ENCODE assay signal across 24 mouse cellular contexts in the genomic region with DNA sequence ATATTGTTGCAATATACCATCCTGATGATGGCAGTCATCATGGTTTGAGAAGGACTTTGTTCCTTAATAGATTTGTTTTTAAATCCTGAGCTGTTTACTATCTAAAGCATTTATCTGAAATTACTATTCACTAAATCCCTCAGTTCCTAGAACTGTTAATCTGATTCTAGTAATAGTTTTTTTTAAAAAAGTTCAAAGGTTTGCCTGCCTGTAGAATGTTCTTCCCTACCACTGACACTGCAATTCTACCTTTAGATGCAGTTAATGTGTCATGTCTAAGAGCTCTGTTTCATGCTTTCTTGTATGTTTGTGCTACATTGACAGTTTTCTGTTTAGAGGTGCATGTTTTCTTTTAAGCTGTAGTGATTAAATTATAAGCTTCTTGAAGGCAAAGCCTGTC.
"Had no signal": no experiment of that assay in that cellular context is flagged by ENCODE, and none has a peak within 500 bp of the region (broad histone marks: within the 10 kb centered on the region; RNA-seq: fewer than 3 reads in every experiment).

No protein-coding gene starts in this region.

- H3K27ac ChIP-seq: heart, embryonic 10.5 days; hindbrain, embryonic 10.5 days; hindbrain, embryonic 12.5 days; intestine, embryonic 15.5 days; left cerebral cortex, adult 2 months; limb, embryonic 10.5 days; limb, embryonic 12.5 days; liver, embryonic 14.5 days had no signal

- ATAC-seq: forebrain, embryonic 16.5 days; hindbrain, embryonic 16.5 days; inflammation-experienced regulatory T-cells, adult 6 months; intestine, embryonic 15.5 days had no signal

- H3K9me3 ChIP-seq: heart, embryonic 10.5 days; heart, embryonic 12.5 days; hindbrain, embryonic 10.5 days; hindbrain, embryonic 12.5 days; intestine, embryonic 15.5 days; kidney, embryonic 15.5 days; limb, embryonic 10.5 days; limb, embryonic 12.5 days had no signal

- H3K4me1 ChIP-seq: heart, embryonic 10.5 days; heart, embryonic 12.5 days; hindbrain, embryonic 12.5 days; intestine, embryonic 15.5 days had no signal

- H3K9ac ChIP-seq: heart, embryonic 12.5 days; hindbrain, embryonic 12.5 days; hindbrain, embryonic 14.5 days; intestine, embryonic 15.5 days; kidney, embryonic 15.5 days; limb, embryonic 12.5 days; liver, embryonic 14.5 days had no signal

- H3K36me3 ChIP-seq: heart, embryonic 10.5 days; heart, embryonic 12.5 days; hindbrain, embryonic 10.5 days; hindbrain, embryonic 12.5 days; intestine, embryonic 15.5 days; kidney, embryonic 15.5 days; limb, embryonic 10.5 days; limb, embryonic 12.5 days had no signal

- DNase-seq: gastrocnemius, postnatal 14 days; heart, adult 18-20 months; heart, postnatal 10 days; heart, postnatal 4 days; kidney, adult 18-20 months; kidney, adult 9 months; kidney, postnatal 25 days; kidney, postnatal 4 days; layer of hippocampus, adult 9-11 months had no signal

- H3K4me2 ChIP-seq: heart, embryonic 12.5 days; hindbrain, embryonic 12.5 days; hindbrain, embryonic 14.5 days; intestine, embryonic 15.5 days; kidney, embryonic 15.5 days; limb, embryonic 12.5 days; liver, embryonic 11.5 days had no signal

- H3K27me3 ChIP-seq: heart, embryonic 12.5 days; hindbrain, embryonic 12.5 days; intestine, embryonic 15.5 days; kidney, embryonic 15.5 days; limb, embryonic 12.5 days had no signal

- H3K4me3 ChIP-seq: heart, embryonic 10.5 days; heart, embryonic 12.5 days; hindbrain, embryonic 10.5 days; hindbrain, embryonic 12.5 days; intestine, embryonic 15.5 days; kidney, embryonic 15.5 days; left cerebral cortex, adult 2 months; limb, embryonic 10.5 days; limb, embryonic 12.5 days had no signal
